Mouse (Mus musculus): Measurements from ENCODE around the gene Lce3e. TPM values are rescaled to one million over a fixed set of nuclear protein-coding genes. Genes with fewer than 3 reads are reported as not detected.

The Lce3e gene
- polyA plus RNA-seq, 1 experiment from 2014 or later: not detected

GRCm38 (mm10) chr3:93015460-93016104, 48.7 kb downstream of the Lce3e start, which contains the start of gene Crct1:
Gene Crct1, minus strand, starts transcription at chr3:93015687.
- Histone ChIP-seq H3K36me3 (no peaks in the 10 kb centered on the region), H3K4me1 (replicated peaks) (peaks cover 18% of the 10 kb centered on the region), H3K27ac (peak within 1 kb of the TSS; percentile 82), H3K4me3 (peak within 1 kb of the TSS; percentile 53), H3K27me3 (ENCODE audit: insufficient read depth, poor library complexity, severe bottlenecking) (peaks cover 7% of the 10 kb centered on the region; the same call in 1 of the 2 replicates), H3K9me3 (no peaks in the 10 kb centered on the region)
- WGBS: 37% methylated on average over 4 of the region's 4 CpGs
- peak; percentile 5 for DNase-seq (ENCODE audit: low spot score)

Other genes starting within 250 kb of the Lce3e start
- not detected in 2 replicates for gene Lce1f, start 246.7 kb upstream of the Lce3e start, polyA plus RNA-seq (2016; fragmentation: Nextera tagmentation; extraction: Ambion mirVana)
- not detected in 2 replicates for gene Gm38119, start 228.0 kb upstream of the Lce3e start, polyA plus RNA-seq (2016; fragmentation: Nextera tagmentation; extraction: Ambion mirVana)
- gene Lce1g, start 214.7 kb upstream of the Lce3e start, polyA plus RNA-seq (2016; fragmentation: Nextera tagmentation; extraction: Ambion mirVana): not detected in 2 replicates
- not detected in 2 replicates for gene Lce1h, start 202.0 kb upstream of the Lce3e start, polyA plus RNA-seq (2016; fragmentation: Nextera tagmentation; extraction: Ambion mirVana)
- not detected in 2 replicates for gene Lce1i, start 188.2 kb upstream of the Lce3e start, polyA plus RNA-seq (2016; fragmentation: Nextera tagmentation; extraction: Ambion mirVana)
- not detected in 2 replicates for gene Lce1j, start 176.5 kb upstream of the Lce3e start, polyA plus RNA-seq (2016; fragmentation: Nextera tagmentation; extraction: Ambion mirVana)
- not detected in 2 replicates for gene Lce1k, start 159.2 kb upstream of the Lce3e start, polyA plus RNA-seq (2016; fragmentation: Nextera tagmentation; extraction: Ambion mirVana)
- not detected in 2 replicates for gene Kprp, start 139.8 kb upstream of the Lce3e start, polyA plus RNA-seq (2016; fragmentation: Nextera tagmentation; extraction: Ambion mirVana)
- not detected in 2 replicates for gene Lce1l, start 115.8 kb upstream of the Lce3e start, polyA plus RNA-seq (2016; fragmentation: Nextera tagmentation; extraction: Ambion mirVana)
- gene 2310050C09Rik, start 96.8 kb upstream of the Lce3e start, polyA plus RNA-seq (2016; fragmentation: Nextera tagmentation; extraction: Ambion mirVana): not detected in 2 replicates
- not detected in 2 replicates for gene Lce3a, start 40.8 kb upstream of the Lce3e start, polyA plus RNA-seq (2016; fragmentation: Nextera tagmentation; extraction: Ambion mirVana)
- gene Lce3b, start 34.1 kb upstream of the Lce3e start, polyA plus RNA-seq (2016; fragmentation: Nextera tagmentation; extraction: Ambion mirVana): not detected in 2 replicates
- gene Lce3c, start 22.6 kb upstream of the Lce3e start, polyA plus RNA-seq (2016; fragmentation: Nextera tagmentation; extraction: Ambion mirVana): not detected in 2 replicates
- gene Lce3d, start 9.7 kb upstream of the Lce3e start, polyA plus RNA-seq (2016; fragmentation: Nextera tagmentation; extraction: Ambion mirVana): not detected in 2 replicates
- gene Lce3f, start 25.2 kb downstream of the Lce3e start, polyA plus RNA-seq (2016; fragmentation: Nextera tagmentation; extraction: Ambion mirVana): not detected in 2 replicates
- 0.24 and 0.60 TPM in 2 replicates for gene Crct1, start 48.6 kb downstream of the Lce3e start, polyA plus RNA-seq (2016; fragmentation: Nextera tagmentation; extraction: Ambion mirVana)
- gene Lce1m, start 52.0 kb downstream of the Lce3e start, polyA plus RNA-seq (2016; fragmentation: Nextera tagmentation; extraction: Ambion mirVana): not detected in 2 replicates
- not detected in 2 replicates for gene Gm4858, start 101.8 kb downstream of the Lce3e start, polyA plus RNA-seq (2016; fragmentation: Nextera tagmentation; extraction: Ambion mirVana)
- not detected in 2 replicates for gene Crnn, start 177.7 kb downstream of the Lce3e start, polyA plus RNA-seq (2016; fragmentation: Nextera tagmentation; extraction: Ambion mirVana)
- not detected in 2 replicates for gene Flg2, start 230.2 kb downstream of the Lce3e start, polyA plus RNA-seq (2016; fragmentation: Nextera tagmentation; extraction: Ambion mirVana)

Data from hindbrain, embryonic 10.5 days (tissue).